Mouse (Mus musculus) midbrain, embryonic 13.5 days (tissue): ENCODE results near the gene Tmem128. TPM values are rescaled to one million over a fixed set of nuclear protein-coding genes. Genes with fewer than 3 reads are reported as not detected.

Experiments used
- ATAC-seq: fragments of 200-750 bp; cut with Nextera tagmentation; 2 replicates; pipeline ENCODE4 v1.8.0; 2017; ENCODE audit warnings: mild to moderate bottlenecking, moderate TSS enrichment, moderate library complexity
- H3K27ac ChIP-seq: fragments of 300-500 bp; sonication (generic); 2 replicates; pipeline ENCODE4 v1.5.1; 2015; ENCODE audit warnings: inconsistent platforms, mild to moderate bottlenecking, moderate library complexity
- H3K27me3 ChIP-seq: fragments of 300-500 bp; sonication (generic); 2 replicates; pipeline ENCODE4 v1.6.1; 2015; ENCODE audit warnings: mild to moderate bottlenecking, inconsistent platforms
- H3K36me3 ChIP-seq: fragments of 300-500 bp; sonication (generic); 2 replicates; pipeline ENCODE4 v1.6.1; 2015; ENCODE audit warnings: mild to moderate bottlenecking, inconsistent platforms
- H3K4me1 ChIP-seq: fragments of 300-500 bp; sonication (generic); replicated peaks from 2 replicates; pipeline ENCODE4 v1.6.1; 2015; ENCODE audit warnings: inconsistent platforms
- H3K4me2 ChIP-seq: fragments of 300-500 bp; sonication (generic); replicated peaks from 2 replicates; pipeline ENCODE4 v1.6.1; 2015; ENCODE audit warnings: moderate library complexity, mild to moderate bottlenecking, inconsistent platforms
- H3K4me3 ChIP-seq: fragments of 300-500 bp; sonication (generic); replicated peaks from 2 replicates; pipeline ENCODE4 v1.5.1; 2015; ENCODE audit warnings: mild to moderate bottlenecking, inconsistent platforms
- H3K9ac ChIP-seq: fragments of 300-500 bp; sonication (generic); replicated peaks from 2 replicates; pipeline ENCODE4 v1.6.1; 2015; ENCODE audit warnings: mild to moderate bottlenecking, inconsistent platforms
- H3K9me3 ChIP-seq: fragments of 300-500 bp; sonication (generic); 2 replicates; pipeline ENCODE4 v1.6.1; 2016; ENCODE audit warnings: mild to moderate bottlenecking, inconsistent platforms
- WGBS: fragments of 180-500 bp; shearing (Covaris S2); methylation state at CpG from one replicate; pipeline ENCODE4 v1.1.7; 2015; 5-methylcytosine and 5-hydroxymethylcytosine counted together
- polyA plus RNA-seq: library from polyadenylated mRNA; unstranded; fragments of >200 nt; fragmentation: Nextera tagmentation; extraction: Ambion mirVana; gene quantifications from 2 replicates; pipeline ENCODE4 v1.2.1, GENCODE M21; 2015

Gene Tmem128
- polyA plus RNA-seq, result 105 and 116 TPM in 2 replicates

- WGBS, result under 1% methylated on average over 40 of the region's 40 CpGs
- peak within 1 kb of the TSS; percentile 79 for H3K9ac ChIP-seq
- H3K4me2 ChIP-seq, result peak within 1 kb of the TSS; percentile 86
- H3K27ac ChIP-seq, result peak within 1 kb of the TSS; percentile 86
- peaks cover 29% of the 10 kb centered on the region for H3K36me3 ChIP-seq
- H3K4me1 ChIP-seq, result peaks cover 11% of the 10 kb centered on the region
- H3K4me3 ChIP-seq, result peak within 1 kb of the TSS; percentile 88
- peak; percentile 87 for ATAC-seq
- H3K27me3 ChIP-seq, result peaks cover 6% of the 10 kb centered on the region; the same call in 1 of the 2 replicates
- no peaks in the 10 kb centered on the region for H3K9me3 ChIP-seq
Observed at GRCm38 (mm10) chr5:38260107-38260682, at the start of gene Tmem128. Gene Tmem128 (plus strand): TSS chr5:38260185.

- Histone ChIP-seq H3K27me3 (no peaks in the 10 kb centered on the region), H3K27ac (no peak overlapping the region), H3K4me1 (no peaks in the 10 kb centered on the region), H3K36me3 (peaks cover 75% of the 10 kb centered on the region), H3K9ac (no peak overlapping the region), H3K9me3 (no peaks in the 10 kb centered on the region), H3K4me2 (no peak overlapping the region), H3K4me3 (no peak overlapping the region)
- 90% methylated on average over 8 of the region's 8 CpGs for WGBS
- no peak for ATAC-seq
Observed at GRCm38 (mm10) chr5:38211691-38212090, 48.3 kb upstream of the Tmem128 start.

GRCm38 (mm10) chr5:38213009-38213408 is 47.0 kb upstream of the Tmem128 start:
- H3K4me3 ChIP-seq, result no peak overlapping the region
- ATAC-seq, result no peak
- H3K9ac ChIP-seq, result no peak overlapping the region
- peaks cover 80% of the 10 kb centered on the region for H3K36me3 ChIP-seq
- no peak overlapping the region for H3K4me2 ChIP-seq
- H3K27me3 ChIP-seq, result no peaks in the 10 kb centered on the region
- 85% methylated on average over 6 of the region's 6 CpGs for WGBS
- no peaks in the 10 kb centered on the region for H3K9me3 ChIP-seq
- H3K27ac ChIP-seq, result no peak overlapping the region
- peaks cover 2% of the 10 kb centered on the region; the same call in 1 of the 2 replicates for H3K4me1 ChIP-seq

- H3K27me3 ChIP-seq, result no peaks in the 10 kb centered on the region
- H3K4me1 ChIP-seq, result peaks cover 30% of the 10 kb centered on the region
- under 1% methylated on average over 35 of the region's 35 CpGs for WGBS
- H3K9me3 ChIP-seq, result no peaks in the 10 kb centered on the region
- H3K36me3 ChIP-seq, result peaks cover 28% of the 10 kb centered on the region
- peak overlapping the region; percentile 98 for H3K4me3 ChIP-seq
- H3K27ac ChIP-seq, result peak overlapping the region; percentile 81
- no peak for ATAC-seq
- H3K4me2 ChIP-seq, result peak overlapping the region; percentile 93
- peak overlapping the region; percentile 93 for H3K9ac ChIP-seq
Observed at GRCm38 (mm10) chr5:38219771-38220307, 40.1 kb upstream of the Tmem128 start.

GRCm38 (mm10) chr5:38220328-38220912 is 39.6 kb upstream of the Tmem128 start, which contains the start of the genes Zbtb49 and Lyar:
Gene Zbtb49 (minus strand): TSS chr5:38220457.
Gene Lyar (plus strand): TSS chr5:38220470.
- under 1% methylated on average over 55 of the region's 55 CpGs for WGBS
- peaks cover 27% of the 10 kb centered on the region for H3K36me3 ChIP-seq
- no peaks in the 10 kb centered on the region for H3K9me3 ChIP-seq
- H3K4me1 ChIP-seq, result peaks cover 30% of the 10 kb centered on the region
- peak within 1 kb of the TSS; percentile 81 for H3K27ac ChIP-seq
- no peaks in the 10 kb centered on the region for H3K27me3 ChIP-seq
- H3K9ac ChIP-seq, result peak within 1 kb of the TSS; percentile 93
- ATAC-seq, result peak; percentile 93
- H3K4me2 ChIP-seq, result peak within 1 kb of the TSS; percentile 93
- peak within 1 kb of the TSS; percentile 98 for H3K4me3 ChIP-seq

GRCm38 (mm10) chr5:38235422-38235821 is 24.6 kb upstream of the Tmem128 start:
- Histone ChIP-seq H3K9ac (no peak overlapping the region), H3K4me3 (no peak overlapping the region), H3K27ac (no peak overlapping the region), H3K27me3 (peaks cover 17% of the 10 kb centered on the region), H3K9me3 (no peaks in the 10 kb centered on the region), H3K4me2 (no peak overlapping the region), H3K36me3 (peaks cover 48% of the 10 kb centered on the region), H3K4me1 (no peaks in the 10 kb centered on the region; the same call in 1 of the 2 replicates)
- WGBS, result 68% methylated on average over 4 of the region's 4 CpGs
- ATAC-seq, result 0 out of 2 replicates have a peak, but pooled peaks have one; percentile 45

GRCm38 (mm10) chr5:38236627-38237026 is 23.4 kb upstream of the Tmem128 start:
- Histone ChIP-seq H3K27ac (no peak overlapping the region), H3K4me3 (no peak overlapping the region), H3K36me3 (peaks cover 36% of the 10 kb centered on the region), H3K9ac (no peak overlapping the region), H3K4me1 (peaks cover 7% of the 10 kb centered on the region), H3K27me3 (peaks cover 17% of the 10 kb centered on the region), H3K4me2 (no peak overlapping the region), H3K9me3 (no peaks in the 10 kb centered on the region)
- no peak for ATAC-seq
- WGBS, result 94% methylated on average over 2 of the region's 2 CpGs

- ATAC-seq, result peak; percentile 79
- no peak overlapping the region for H3K9ac ChIP-seq
- H3K36me3 ChIP-seq, result no peaks in the 10 kb centered on the region
- no peak overlapping the region for H3K4me2 ChIP-seq
- H3K4me3 ChIP-seq, result no peak overlapping the region
- peaks cover 7% of the 10 kb centered on the region for H3K4me1 ChIP-seq
- H3K9me3 ChIP-seq, result no peaks in the 10 kb centered on the region
- no peak overlapping the region for H3K27ac ChIP-seq
- H3K27me3 ChIP-seq, result peaks cover 21% of the 10 kb centered on the region
- 35% methylated on average over 5 of the region's 5 CpGs for WGBS
Observed at GRCm38 (mm10) chr5:38240727-38241472, 19.1 kb upstream of the Tmem128 start.

GRCm38 (mm10) chr5:38241473-38241834 is 18.5 kb upstream of the Tmem128 start:
- no peak overlapping the region for H3K9ac ChIP-seq
- no peak overlapping the region for H3K27ac ChIP-seq
- H3K4me1 ChIP-seq, result peaks cover 7% of the 10 kb centered on the region
- WGBS, result 66% methylated on average over 3 of the region's 3 CpGs
- H3K27me3 ChIP-seq, result peaks cover 23% of the 10 kb centered on the region
- no peak overlapping the region for H3K4me2 ChIP-seq
- no peaks in the 10 kb centered on the region for H3K36me3 ChIP-seq
- no peaks in the 10 kb centered on the region for H3K9me3 ChIP-seq
- H3K4me3 ChIP-seq, result no peak overlapping the region
- peak; percentile 63 for ATAC-seq

GRCm38 (mm10) chr5:38241966-38242365 is 18.0 kb upstream of the Tmem128 start:
- ATAC-seq, result no peak
- H3K27ac ChIP-seq, result no peak overlapping the region
- H3K36me3 ChIP-seq, result no peaks in the 10 kb centered on the region
- H3K4me2 ChIP-seq, result no peak overlapping the region
- H3K27me3 ChIP-seq, result peaks cover 23% of the 10 kb centered on the region
- H3K9me3 ChIP-seq, result no peaks in the 10 kb centered on the region
- WGBS, result 83% methylated on average over 6 of the region's 6 CpGs
- H3K9ac ChIP-seq, result no peak overlapping the region
- peaks cover 7% of the 10 kb centered on the region for H3K4me1 ChIP-seq
- H3K4me3 ChIP-seq, result no peak overlapping the region

GRCm38 (mm10) chr5:38255195-38255594 is 4.8 kb upstream of the Tmem128 start:
- ATAC-seq, result no peak
- WGBS, result 42% methylated on average over 4 of the region's 4 CpGs
- H3K4me3 ChIP-seq, result no peak overlapping the region

GRCm38 (mm10) chr5:38255644-38256043 is 4.3 kb upstream of the Tmem128 start:
- no peak for ATAC-seq
- H3K4me1 ChIP-seq, result peaks cover 3% of the 10 kb centered on the region

More at GRCm38 (mm10) chr5:38255195-38255594, 4.8 kb upstream of the Tmem128 start:
- Histone ChIP-seq H3K4me1 (0 out of 2 replicates have a peak, but pooled peaks cover 2% of the 10 kb centered on the region), H3K27ac (no peak overlapping the region), H3K4me2 (no peak overlapping the region), H3K27me3 (peaks cover 6% of the 10 kb centered on the region; the same call in 1 of the 2 replicates), H3K9ac (no peak overlapping the region), H3K36me3 (no peaks in the 10 kb centered on the region), H3K9me3 (no peaks in the 10 kb centered on the region)

More at GRCm38 (mm10) chr5:38255644-38256043, 4.3 kb upstream of the Tmem128 start:
- H3K9me3 ChIP-seq, result no peaks in the 10 kb centered on the region
- H3K4me2 ChIP-seq, result no peak overlapping the region
- 85% methylated on average over 3 of the region's 3 CpGs for WGBS
- peaks cover 6% of the 10 kb centered on the region; the same call in 1 of the 2 replicates for H3K27me3 ChIP-seq
- no peaks in the 10 kb centered on the region for H3K36me3 ChIP-seq
- no peak overlapping the region for H3K27ac ChIP-seq
- H3K4me3 ChIP-seq, result no peak overlapping the region
- no peak overlapping the region for H3K9ac ChIP-seq
